Mouse (Mus musculus): ENCODE measurements at regions not wholly inside any gene's neighbourhood (a gene's known extent, or its start where the extent isn't known, plus 50 kb on each side); places are given as distances from the start of the nearest gene placed in this dataset.
A peak's percentile ranks its signal among the peaks of the same experiment; 100 is the strongest.

DNA sequence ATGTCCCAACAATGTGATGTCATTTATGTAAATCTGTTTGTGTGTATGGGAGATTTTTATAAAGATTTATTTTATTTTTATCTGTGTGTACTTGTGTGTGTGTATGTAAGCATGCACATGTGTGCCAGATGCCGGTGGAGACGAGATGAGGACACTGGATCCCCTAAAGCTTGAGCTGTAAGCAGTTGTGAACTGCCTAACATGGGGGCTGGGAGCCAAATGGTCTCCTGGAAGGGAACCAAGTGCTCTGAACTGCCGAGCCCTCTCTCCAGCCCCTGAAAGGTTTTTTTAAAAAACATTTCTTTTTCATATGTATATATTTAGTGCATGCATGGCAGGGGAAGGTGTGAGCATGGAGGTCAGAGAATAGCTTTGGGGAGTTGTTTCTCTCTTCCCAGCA lies 246.6 kb downstream of the Zfp326 start:
- DNase-seq: no peak
- WGBS: 17% methylated on average over 3 of the region's 3 CpGs
- TF ChIP-seq CTCF (IDR thresholded peaks at IDR 0.05; ENCODE audit: borderline replicate concordance, insufficient read depth, low read depth, low read length) (no peak), POLR2A (IDR thresholded peaks at IDR 0.05; ENCODE audit: borderline replicate concordance, insufficient read depth, low read length) (no peak)
- H3K4me3 ChIP-seq (replicated peaks; ENCODE audit: insufficient read depth, low read depth, low read length): no peak overlapping the region
- H3K27me3 ChIP-seq (ENCODE audit: control insufficient read depth, insufficient read depth, low read length): no peaks in the 10 kb centered on the region
- no peaks in the 10 kb centered on the region for H3K4me1 ChIP-seq (ENCODE audit: control insufficient read depth, insufficient read depth, low read length)
- H3K27ac ChIP-seq (ENCODE audit: insufficient read depth, low read length): no peak overlapping the region

DNA sequence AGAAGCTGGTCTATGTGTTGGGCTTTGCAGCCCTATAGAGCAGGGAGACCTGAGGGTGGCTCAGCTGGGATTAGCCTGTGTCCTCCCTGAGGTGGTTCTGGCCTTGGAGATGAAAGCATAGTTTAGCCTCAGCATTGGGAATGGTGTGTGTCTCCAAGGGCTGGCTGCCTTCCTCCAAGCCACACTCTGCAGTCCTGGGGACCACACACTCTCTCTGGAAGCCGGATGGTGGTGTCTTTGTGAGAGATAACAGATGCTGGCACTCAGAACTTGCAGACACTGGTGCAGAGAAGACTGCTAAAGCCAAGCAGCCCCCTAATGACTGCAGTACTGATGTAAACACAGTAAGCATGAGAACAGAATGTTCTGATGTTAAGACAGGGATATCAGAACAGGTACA lies 243.2 kb downstream of the Zfp326 start:
- 51% methylated on average over 1 of the region's 1 CpGs for WGBS

DNA sequence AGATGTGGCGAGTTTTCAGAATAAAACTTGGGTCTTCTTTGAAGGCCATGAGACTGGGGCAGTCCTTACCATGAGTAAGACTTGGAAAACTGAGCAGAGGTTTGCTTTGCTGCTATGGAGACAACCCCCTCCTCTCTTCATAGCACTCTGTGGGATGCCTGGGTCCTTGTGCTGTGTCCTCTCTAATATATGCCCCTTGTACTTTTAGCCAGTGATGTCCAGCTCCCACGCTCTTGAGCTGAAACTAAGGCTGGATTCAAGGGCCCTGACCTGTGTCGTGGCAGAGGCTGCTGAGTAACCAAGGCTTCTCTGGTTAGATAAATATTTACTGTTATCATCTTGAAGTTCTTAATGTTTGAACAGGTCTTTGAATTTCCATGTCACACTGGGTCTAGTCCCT lies 236.8 kb downstream of the Zfp326 start:
- no peak for DNase-seq
- 95% methylated on average over 3 of the region's 3 CpGs for WGBS
- TF ChIP-seq CTCF (IDR thresholded peaks at IDR 0.05; ENCODE audit: borderline replicate concordance, insufficient read depth, low read depth, low read length) (no peak), POLR2A (IDR thresholded peaks at IDR 0.05; ENCODE audit: borderline replicate concordance, insufficient read depth, low read length) (no peak)
- H3K27ac ChIP-seq (ENCODE audit: insufficient read depth, low read length): no peak overlapping the region
- no peaks in the 10 kb centered on the region for H3K4me1 ChIP-seq (ENCODE audit: control insufficient read depth, insufficient read depth, low read length)
- no peaks in the 10 kb centered on the region for H3K27me3 ChIP-seq (ENCODE audit: control insufficient read depth, insufficient read depth, low read length)
- no peak overlapping the region for H3K4me3 ChIP-seq (replicated peaks; ENCODE audit: insufficient read depth, low read depth, low read length)

More for the DNA sequence above, 243.2 kb downstream of the Zfp326 start:
- H3K4me1 ChIP-seq (ENCODE audit: control insufficient read depth, insufficient read depth, low read length): no peaks in the 10 kb centered on the region
- DNase-seq: no peak
- H3K4me3 ChIP-seq (replicated peaks; ENCODE audit: insufficient read depth, low read depth, low read length): no peak overlapping the region
- H3K27me3 ChIP-seq (ENCODE audit: control insufficient read depth, insufficient read depth, low read length): no peaks in the 10 kb centered on the region
- H3K27ac ChIP-seq (ENCODE audit: insufficient read depth, low read length): no peak overlapping the region
- no peak for TF ChIP-seq CTCF (IDR thresholded peaks at IDR 0.05; ENCODE audit: borderline replicate concordance, insufficient read depth, low read depth, low read length)

DNA sequence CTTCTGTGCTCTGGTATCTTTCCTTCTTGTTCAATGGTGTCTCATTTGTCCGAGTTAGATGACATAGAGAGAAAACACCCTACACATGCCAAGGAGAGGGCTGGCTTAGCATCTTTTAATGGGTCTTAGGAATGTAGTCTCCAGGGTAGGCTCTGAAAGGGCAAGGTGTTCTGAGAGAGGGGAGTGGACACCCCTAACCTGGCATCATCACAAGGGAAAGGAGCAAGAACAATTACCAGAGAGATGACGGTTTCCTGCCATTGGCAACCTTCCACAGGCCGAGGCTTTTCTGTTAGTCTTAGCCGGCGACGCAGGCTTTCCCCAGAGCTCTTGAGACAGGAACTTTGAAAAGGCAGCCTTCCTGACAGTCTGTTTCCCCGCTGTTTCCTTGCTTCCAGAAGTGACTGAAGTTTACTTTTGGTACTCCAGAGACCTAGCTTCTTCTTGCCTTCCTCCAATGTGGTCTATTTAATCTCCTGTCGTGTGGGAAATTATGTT lies 232.2 kb downstream of the Zfp326 start:
- 57% methylated on average over 8 of the region's 8 CpGs for WGBS
- no peak overlapping the region for H3K4me3 ChIP-seq (replicated peaks; ENCODE audit: insufficient read depth, low read depth, low read length)
- H3K27me3 ChIP-seq (ENCODE audit: control insufficient read depth, insufficient read depth, low read length): no peaks in the 10 kb centered on the region
- no peak for TF ChIP-seq CTCF (IDR thresholded peaks at IDR 0.05; ENCODE audit: borderline replicate concordance, insufficient read depth, low read depth, low read length)
- no peak for TF ChIP-seq POLR2A (IDR thresholded peaks at IDR 0.05; ENCODE audit: borderline replicate concordance, insufficient read depth, low read length)
- DNase-seq: no peak
- H3K4me1 ChIP-seq (ENCODE audit: control insufficient read depth, insufficient read depth, low read length): no peaks in the 10 kb centered on the region
- no peak overlapping the region for H3K27ac ChIP-seq (ENCODE audit: insufficient read depth, low read length)

DNA sequence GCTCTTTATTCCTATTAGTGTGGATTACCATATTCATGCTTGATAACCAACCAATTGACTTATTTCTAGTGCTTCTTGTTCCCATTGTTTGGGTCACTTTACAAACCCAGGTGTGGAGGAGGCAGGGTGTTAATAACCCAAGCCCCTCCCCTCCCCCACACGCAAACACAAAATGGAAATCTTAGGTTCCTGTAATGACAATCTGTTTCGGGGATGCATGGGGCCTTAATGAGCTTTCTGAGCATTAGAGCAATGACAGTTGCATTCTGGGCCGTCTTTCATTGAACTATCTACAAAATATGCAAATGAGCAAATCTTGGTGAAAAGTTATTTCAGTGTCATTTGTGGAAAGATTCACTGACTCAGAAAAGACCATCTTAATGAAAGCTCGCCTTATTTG lies 225.9 kb downstream of the Zfp326 start:
- 0 out of 2 replicates have a peak, but pooled peaks cover 3% of the 10 kb centered on the region for H3K4me1 ChIP-seq (ENCODE audit: control insufficient read depth, insufficient read depth, low read length)
- DNase-seq: no peak
- TF ChIP-seq CTCF (IDR thresholded peaks at IDR 0.05; ENCODE audit: borderline replicate concordance, insufficient read depth, low read depth, low read length): no peak
- no peak for TF ChIP-seq POLR2A (IDR thresholded peaks at IDR 0.05; ENCODE audit: borderline replicate concordance, insufficient read depth, low read length)
- H3K27ac ChIP-seq (ENCODE audit: insufficient read depth, low read length): no peak overlapping the region
- H3K27me3 ChIP-seq (ENCODE audit: control insufficient read depth, insufficient read depth, low read length): no peaks in the 10 kb centered on the region
- WGBS: 95% methylated on average over 4 of the region's 4 CpGs
- H3K4me3 ChIP-seq (replicated peaks; ENCODE audit: insufficient read depth, low read depth, low read length): no peak overlapping the region

DNA sequence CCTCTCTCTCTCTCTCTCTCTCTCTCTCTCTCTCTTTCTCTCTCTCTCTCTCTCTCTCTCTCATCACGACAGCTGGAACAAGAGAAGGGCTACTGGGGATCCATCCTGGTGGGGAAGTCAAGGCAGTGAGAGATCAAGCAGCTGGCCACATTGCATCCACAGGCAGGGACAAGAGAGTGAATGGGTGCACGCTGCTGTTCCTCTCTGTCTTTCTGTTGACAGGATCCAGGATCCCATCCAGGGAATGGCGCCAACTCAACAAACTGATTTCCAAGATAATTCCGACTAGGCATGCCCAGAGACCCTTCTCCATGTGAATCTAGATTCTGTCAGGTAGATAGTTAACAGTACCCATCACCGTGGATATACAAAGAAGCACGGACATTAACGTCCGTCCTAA lies 222.5 kb downstream of the Zfp326 start:
- Histone ChIP-seq H3K27ac (ENCODE audit: insufficient read depth, low read length) (no peak overlapping the region), H3K27me3 (ENCODE audit: control insufficient read depth, insufficient read depth, low read length) (no peaks in the 10 kb centered on the region), H3K4me3 (replicated peaks; ENCODE audit: insufficient read depth, low read depth, low read length) (no peak overlapping the region), H3K4me1 (ENCODE audit: control insufficient read depth, insufficient read depth, low read length) (0 out of 2 replicates have a peak, but pooled peaks cover 3% of the 10 kb centered on the region)
- WGBS: 67% methylated on average over 8 of the region's 8 CpGs
- no peak for DNase-seq
- no peak for TF ChIP-seq POLR2A (IDR thresholded peaks at IDR 0.05; ENCODE audit: borderline replicate concordance, insufficient read depth, low read length)
- no peak for TF ChIP-seq CTCF (IDR thresholded peaks at IDR 0.05; ENCODE audit: borderline replicate concordance, insufficient read depth, low read depth, low read length)

DNA sequence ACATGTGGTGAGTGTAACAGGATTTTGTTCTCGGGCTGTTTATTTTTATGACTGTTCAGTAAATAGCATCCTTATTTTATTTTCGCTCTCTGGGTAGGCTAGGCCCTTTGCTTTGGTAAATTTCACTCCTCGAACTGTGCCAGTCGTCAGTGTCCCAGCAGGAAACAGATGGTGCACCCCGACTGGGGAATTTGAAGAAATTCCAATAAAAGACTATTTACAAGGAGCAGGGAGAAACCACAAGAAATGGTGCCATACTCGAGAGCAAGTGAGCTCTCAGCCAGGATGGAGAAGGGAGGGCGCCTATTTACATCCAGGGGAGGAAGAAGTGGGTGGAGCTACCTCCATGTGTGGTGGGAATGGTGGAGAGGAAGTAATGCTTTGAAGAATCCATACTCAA lies 213.0 kb downstream of the Zfp326 start:
- Histone ChIP-seq H3K27ac (ENCODE audit: insufficient read depth, low read length) (peak overlapping the region; percentile 68), H3K4me1 (ENCODE audit: control insufficient read depth, insufficient read depth, low read length) (peaks cover 5% of the 10 kb centered on the region), H3K27me3 (ENCODE audit: control insufficient read depth, insufficient read depth, low read length) (no peaks in the 10 kb centered on the region), H3K4me3 (replicated peaks; ENCODE audit: insufficient read depth, low read depth, low read length) (no peak overlapping the region)
- WGBS: 8% methylated on average over 7 of the region's 7 CpGs
- TF ChIP-seq POLR2A (IDR thresholded peaks at IDR 0.05; ENCODE audit: borderline replicate concordance, insufficient read depth, low read length) (no peak), CTCF (IDR thresholded peaks at IDR 0.05; ENCODE audit: borderline replicate concordance, insufficient read depth, low read depth, low read length) (no peak)
- peak; percentile 81 to 90 for DNase-seq

DNA sequence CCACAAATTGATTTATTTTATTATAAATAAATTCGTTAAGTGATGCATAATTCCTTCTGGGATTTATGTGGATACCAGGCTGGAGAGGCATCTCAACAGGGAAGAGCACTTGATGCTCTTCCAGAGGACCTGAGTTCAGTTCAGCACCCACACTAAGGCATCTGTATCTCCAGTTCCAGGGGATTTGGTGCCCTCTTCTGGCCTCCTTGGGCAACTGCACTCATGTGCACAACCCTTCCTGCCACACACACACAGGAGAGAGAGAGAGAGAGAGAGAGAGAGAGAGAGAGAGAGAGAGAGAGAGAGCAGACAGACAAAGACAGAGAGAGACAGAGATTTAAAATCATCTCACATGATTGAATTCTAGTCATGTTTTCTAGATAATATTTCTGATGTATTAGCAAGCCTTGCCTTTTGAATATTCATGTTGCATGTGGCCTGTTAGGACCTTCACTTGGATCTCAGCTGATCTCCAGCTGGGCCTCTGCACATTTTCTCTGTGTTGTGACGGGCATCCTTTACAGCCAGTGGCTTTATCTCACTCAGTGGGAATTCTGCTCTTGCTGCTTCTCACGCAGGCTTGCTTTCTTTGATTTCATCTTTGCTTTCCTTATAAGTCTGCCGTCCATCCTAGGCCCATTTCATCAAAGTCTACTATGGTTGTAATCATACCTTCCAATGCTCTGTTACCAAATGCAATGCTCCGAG lies 212.3 kb downstream of the Zfp326 start:
- Histone ChIP-seq H3K27me3 (ENCODE audit: control insufficient read depth, insufficient read depth, low read length) (no peaks in the 10 kb centered on the region), H3K27ac (ENCODE audit: insufficient read depth, low read length) (peak overlapping the region; percentile 69), H3K4me3 (replicated peaks; ENCODE audit: insufficient read depth, low read depth, low read length) (no peak overlapping the region), H3K4me1 (ENCODE audit: control insufficient read depth, insufficient read depth, low read length) (peaks cover 5% of the 10 kb centered on the region)
- peak; percentile 32 to 49 for DNase-seq
- WGBS: 35% methylated on average over 5 of the region's 5 CpGs
- TF ChIP-seq POLR2A (IDR thresholded peaks at IDR 0.05; ENCODE audit: borderline replicate concordance, insufficient read depth, low read length) (no peak), CTCF (IDR thresholded peaks at IDR 0.05; ENCODE audit: borderline replicate concordance, insufficient read depth, low read depth, low read length) (peak; percentile 37; the same call in 1 of the 2 replicates)

Measured in cerebellum, adult 2 months (tissue).